Mouse (Mus musculus) natural killer cell, adult 2 months (primary cell): ENCODE measurements around the gene Ablim2.

Experiments
- DNase-seq, 2 experiments: peaks; one replicate each; pipeline ENCODE4 v3.0.0; 2022; ENCODE audit warnings: low spot score in 2 of 2

The Ablim2 gene

GRCm38 (mm10) chr5:35739536-35740278 is 18.0 kb upstream of the Ablim2 start, which contains the start of gene Sh3tc1:
Gene Sh3tc1, minus strand, starts transcription at chr5:35739987.
- no peak for DNase-seq

- DNase-seq, result no peak
Observed at GRCm38 (mm10) chr5:35740716-35741115, 17.0 kb upstream of the Ablim2 start.

GRCm38 (mm10) chr5:35741225-35741820 is 16.4 kb upstream of the Ablim2 start:
- DNase-seq, result no peak

- DNase-seq, result no peak
Observed at GRCm38 (mm10) chr5:35743238-35743951, 14.3 kb upstream of the Ablim2 start.

GRCm38 (mm10) chr5:35743990-35744722 is 13.5 kb upstream of the Ablim2 start:
- no peak for DNase-seq

GRCm38 (mm10) chr5:35745406-35745805 is 12.3 kb upstream of the Ablim2 start:
- no peak for DNase-seq

GRCm38 (mm10) chr5:35746910-35747309 is 10.8 kb upstream of the Ablim2 start:
- peak; percentile 39 to 66 for DNase-seq

GRCm38 (mm10) chr5:35749416-35749815 is 8.3 kb upstream of the Ablim2 start:
- no peak for DNase-seq

GRCm38 (mm10) chr5:35750026-35750425 is 7.7 kb upstream of the Ablim2 start:
- no peak for DNase-seq

GRCm38 (mm10) chr5:35751016-35751415 is 6.7 kb upstream of the Ablim2 start:
- no peak for DNase-seq

- DNase-seq, result peak; percentile 29 to 35
Observed at GRCm38 (mm10) chr5:35755131-35755733, 2.4 kb upstream of the Ablim2 start.

GRCm38 (mm10) chr5:35756020-35756419 is 1.7 kb upstream of the Ablim2 start:
- no peak for DNase-seq

- DNase-seq, result peak; percentile 19 to 35
Observed at GRCm38 (mm10) chr5:35756997-35757638, 562 bp upstream of the Ablim2 start.

GRCm38 (mm10) chr5:35758081-35759053 is 687 bp downstream of the Ablim2 start:
- DNase-seq, result peak in 1 of 2 experiments; percentile 27

- no peak for DNase-seq
Observed at GRCm38 (mm10) chr5:35761323-35761722, 3.6 kb downstream of the Ablim2 start.

- DNase-seq, result no peak
Observed at GRCm38 (mm10) chr5:35762388-35762787, 4.7 kb downstream of the Ablim2 start.

GRCm38 (mm10) chr5:35762850-35763249 is 5.2 kb downstream of the Ablim2 start:
- no peak for DNase-seq

GRCm38 (mm10) chr5:35765909-35766308 is 8.2 kb downstream of the Ablim2 start:
- DNase-seq, result no peak

GRCm38 (mm10) chr5:35768525-35768924 is 10.8 kb downstream of the Ablim2 start:
- DNase-seq, result no peak

- DNase-seq, result no peak
Observed at GRCm38 (mm10) chr5:35768997-35769396, 11.3 kb downstream of the Ablim2 start.
